Mouse (Mus musculus): ENCODE data around the gene Rhox10. TPM values are rescaled to one million over a fixed set of nuclear protein-coding genes. Genes with fewer than 3 reads are reported as not detected.
"Not testable (repeated sequence)": the region's sequence is repeated elsewhere in the genome, so short reads cannot be mapped to it uniquely, and the experiment has no call there.

Gene Rhox10
- polyA plus RNA-seq (2016; fragmentation: Nextera tagmentation; extraction: Ambion mirVana): not detected in 2 replicates

DNA sequence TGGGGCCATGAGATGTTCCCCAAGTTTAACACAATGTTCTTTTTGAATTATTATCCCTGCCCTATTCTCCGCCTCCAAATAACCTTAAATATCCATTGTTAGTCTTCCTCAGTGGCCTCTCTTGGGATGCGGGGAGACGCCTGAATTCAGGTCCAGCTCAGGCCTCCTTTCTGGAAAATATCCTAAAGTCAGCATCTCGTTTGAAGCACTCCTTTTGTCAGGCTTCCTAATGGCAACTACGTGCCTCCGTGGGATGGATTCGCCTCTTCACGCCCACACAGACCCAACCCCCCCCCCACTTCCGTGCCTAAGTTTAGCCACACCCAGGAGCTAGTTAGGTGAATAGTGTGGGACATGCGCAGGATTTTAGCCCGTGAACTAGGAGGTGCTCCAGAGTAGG, at the start of gene Rhox10:
Gene Rhox10, plus strand, starts transcription at position 301 of the 400 bp plus-strand sequence.
- no peak within 1 kb of the TSS for H3K4me3 ChIP-seq
- 90% methylated on average over 11 of the region's 11 CpGs for WGBS
- no peaks in the 10 kb centered on the region for H3K9me3 ChIP-seq (replicated peaks)
- no peaks in the 10 kb centered on the region for H3K27me3 ChIP-seq (ENCODE audit: low read depth, poor library complexity, severe bottlenecking)
- no peaks in the 10 kb centered on the region for H3K36me3 ChIP-seq
- DNase-seq (ENCODE audit: low spot score): no peak
- H3K4me1 ChIP-seq: no peaks in the 10 kb centered on the region
- no peak within 1 kb of the TSS for H3K27ac ChIP-seq

DNA sequence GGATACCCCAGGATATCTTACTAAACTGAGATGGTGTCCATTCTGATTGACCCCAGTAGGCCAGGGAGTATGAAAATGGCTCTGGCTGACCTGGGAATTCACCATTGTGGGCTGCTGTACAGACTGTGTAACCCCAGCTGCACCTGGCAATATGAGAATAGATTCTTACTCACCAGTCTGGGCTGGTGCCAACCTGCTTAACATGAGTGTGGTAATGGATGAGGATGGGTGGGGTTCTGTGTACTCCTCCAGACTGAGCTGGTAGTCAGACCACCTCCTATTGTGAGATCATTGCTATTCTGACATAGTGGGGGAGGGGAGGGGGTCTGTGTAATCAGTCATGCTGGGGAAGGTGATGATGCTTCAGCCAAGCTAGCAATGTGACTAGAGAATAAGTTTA, 47.7 kb upstream of the Rhox10 start, which contains the start of gene Btg1-ps1:
Gene Btg1-ps1, minus strand, starts transcription at position 219 of the 400 bp plus-strand sequence.
- not testable (repeated sequence) for DNase-seq (ENCODE audit: low spot score)

DNA sequence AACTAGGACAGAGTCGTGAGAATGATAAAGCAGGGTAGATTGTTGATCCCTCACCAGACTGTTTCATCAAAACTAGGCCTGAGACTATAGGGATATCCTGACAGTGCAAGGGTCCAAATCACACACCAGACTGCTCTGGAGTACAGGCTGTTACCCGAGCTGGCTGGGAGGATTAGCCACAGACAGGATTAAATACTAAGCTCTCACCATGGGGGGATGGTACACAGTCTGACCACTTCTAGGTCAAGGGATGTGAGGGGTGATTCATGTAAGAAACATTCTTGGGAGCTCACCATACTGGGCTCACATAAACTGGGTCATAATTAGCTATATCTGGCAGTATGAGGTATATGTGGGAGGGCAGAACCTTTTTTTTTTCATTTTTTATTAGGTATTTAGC, 32.4 kb upstream of the Rhox10 start:
- Histone ChIP-seq H3K4me1 (no peaks in the 10 kb centered on the region), H3K36me3 (no peaks in the 10 kb centered on the region), H3K9me3 (replicated peaks) (no peaks in the 10 kb centered on the region), H3K27me3 (ENCODE audit: low read depth, poor library complexity, severe bottlenecking) (no peaks in the 10 kb centered on the region), H3K4me3 (no peak overlapping the region), H3K27ac (no peak overlapping the region)
- 59% methylated on average over 2 of the region's 2 CpGs for WGBS
- DNase-seq (ENCODE audit: low spot score): no peak

More for the DNA sequence above, 47.7 kb upstream of the Rhox10 start, which contains the start of gene Btg1-ps1:
- H3K9me3 ChIP-seq (replicated peaks); H3K36me3 ChIP-seq; H3K27ac ChIP-seq; H3K27me3 ChIP-seq (ENCODE audit: low read depth, poor library complexity, severe bottlenecking); H3K4me3 ChIP-seq; H3K4me1 ChIP-seq: not testable (repeated sequence)

DNA sequence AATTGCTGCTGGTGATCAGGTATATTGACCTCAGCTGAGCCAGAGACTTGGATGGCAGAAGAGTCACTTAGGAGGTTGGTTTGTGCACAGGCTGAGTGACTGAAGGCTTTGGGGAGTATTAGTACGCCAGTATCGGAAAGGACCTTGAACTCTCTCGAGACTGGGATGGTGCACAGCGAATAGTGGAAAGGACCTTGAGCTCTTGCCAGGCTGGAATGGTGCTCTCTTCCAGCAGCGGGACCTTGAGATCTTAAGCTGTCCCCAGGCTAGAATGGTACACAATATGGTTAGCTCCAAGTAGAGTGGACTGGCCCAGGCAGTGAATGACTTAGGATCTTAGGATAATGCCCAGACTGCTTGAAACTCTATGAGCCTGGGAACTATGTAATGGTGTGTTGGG, 26.6 kb upstream of the Rhox10 start:
- Histone ChIP-seq H3K36me3 (no peaks in the 10 kb centered on the region), H3K27me3 (ENCODE audit: low read depth, poor library complexity, severe bottlenecking) (no peaks in the 10 kb centered on the region), H3K4me3 (no peak overlapping the region), H3K4me1 (no peaks in the 10 kb centered on the region), H3K9me3 (replicated peaks) (no peaks in the 10 kb centered on the region), H3K27ac (no peak overlapping the region)
- WGBS: 92% methylated on average over 5 of the region's 5 CpGs
- no peak for DNase-seq (ENCODE audit: low spot score)

DNA sequence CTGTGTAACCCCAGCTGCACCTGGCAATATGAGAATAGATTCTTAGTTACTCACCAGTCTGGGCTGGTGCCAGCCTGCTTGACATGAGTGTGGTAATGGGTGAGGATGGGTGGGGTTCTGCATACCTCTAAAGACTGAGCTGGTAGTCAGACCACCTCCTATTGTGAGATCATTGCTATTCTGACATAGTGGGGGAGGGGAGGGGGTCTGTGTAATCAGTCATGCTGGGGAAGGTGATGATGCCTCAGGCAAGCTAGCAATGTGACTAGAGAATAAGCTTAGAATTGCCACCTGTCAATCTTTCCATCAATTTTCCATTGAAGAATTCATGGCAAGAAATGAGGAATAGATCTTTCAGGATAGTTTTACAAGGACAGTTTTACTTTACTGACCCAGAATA, 23.3 kb upstream of the Rhox10 start, which contains the start of gene Btg1-ps2:
Gene Btg1-ps2, minus strand, starts transcription at position 101 of the 400 bp plus-strand sequence.
- not testable (repeated sequence) for DNase-seq (ENCODE audit: low spot score); H3K4me1 ChIP-seq; H3K27ac ChIP-seq; H3K27me3 ChIP-seq (ENCODE audit: low read depth, poor library complexity, severe bottlenecking); H3K4me3 ChIP-seq; H3K36me3 ChIP-seq; H3K9me3 ChIP-seq (replicated peaks)

DNA sequence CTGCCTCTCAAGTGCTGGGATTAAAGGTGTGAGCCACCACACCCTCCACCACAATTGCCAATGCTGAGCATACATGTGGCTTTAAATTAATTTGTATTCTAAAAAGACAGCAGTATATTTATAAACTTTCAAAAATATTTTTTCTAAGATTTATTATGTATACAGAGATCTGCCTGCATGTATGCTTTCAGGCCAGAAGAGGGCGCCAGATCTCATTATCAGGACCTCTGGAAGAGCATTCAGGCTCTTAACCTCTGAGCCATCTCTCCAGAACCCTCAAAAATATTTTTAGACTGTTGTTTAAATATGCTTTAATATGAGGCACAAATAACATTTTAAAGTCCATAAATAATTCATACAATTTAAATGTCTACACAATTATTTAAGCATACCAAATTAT, 4.7 kb upstream of the Rhox10 start:
- no peaks in the 10 kb centered on the region for H3K4me1 ChIP-seq
- no peaks in the 10 kb centered on the region for H3K9me3 ChIP-seq (replicated peaks)
- WGBS: 0% methylated on average over 1 of the region's 1 CpGs
- no peak overlapping the region for H3K27ac ChIP-seq
- DNase-seq (ENCODE audit: low spot score): no peak
- H3K36me3 ChIP-seq: no peaks in the 10 kb centered on the region
- H3K27me3 ChIP-seq (ENCODE audit: low read depth, poor library complexity, severe bottlenecking): no peaks in the 10 kb centered on the region
- H3K4me3 ChIP-seq: no peak overlapping the region

DNA sequence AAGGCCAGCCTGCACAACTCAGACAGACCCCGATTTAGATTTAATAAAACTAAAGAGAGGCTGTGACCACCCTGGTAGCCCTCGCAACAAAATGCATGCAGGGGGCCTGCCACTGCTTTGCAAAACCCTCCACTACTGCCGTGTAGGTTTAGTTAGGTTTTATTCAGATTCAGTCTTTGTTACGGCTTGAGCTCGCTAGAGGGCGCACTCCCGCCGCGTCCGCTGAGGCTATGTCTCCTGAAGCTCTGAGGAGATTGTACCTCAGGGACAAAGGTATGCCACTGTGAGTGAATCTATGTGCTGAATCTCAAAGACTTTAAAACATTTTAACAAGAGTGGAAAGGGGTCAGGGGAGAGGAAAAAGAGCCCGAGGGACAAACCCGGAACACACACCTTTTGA, 18.0 kb downstream of the Rhox10 start:
- Histone ChIP-seq H3K9me3 (replicated peaks) (no peaks in the 10 kb centered on the region), H3K4me3 (no peak overlapping the region), H3K27me3 (ENCODE audit: low read depth, poor library complexity, severe bottlenecking) (no peaks in the 10 kb centered on the region), H3K4me1 (no peaks in the 10 kb centered on the region), H3K36me3 (no peaks in the 10 kb centered on the region), H3K27ac (no peak overlapping the region)
- WGBS: 16% methylated on average over 12 of the region's 12 CpGs
- peak; percentile 56 for DNase-seq (ENCODE audit: low spot score)

DNA sequence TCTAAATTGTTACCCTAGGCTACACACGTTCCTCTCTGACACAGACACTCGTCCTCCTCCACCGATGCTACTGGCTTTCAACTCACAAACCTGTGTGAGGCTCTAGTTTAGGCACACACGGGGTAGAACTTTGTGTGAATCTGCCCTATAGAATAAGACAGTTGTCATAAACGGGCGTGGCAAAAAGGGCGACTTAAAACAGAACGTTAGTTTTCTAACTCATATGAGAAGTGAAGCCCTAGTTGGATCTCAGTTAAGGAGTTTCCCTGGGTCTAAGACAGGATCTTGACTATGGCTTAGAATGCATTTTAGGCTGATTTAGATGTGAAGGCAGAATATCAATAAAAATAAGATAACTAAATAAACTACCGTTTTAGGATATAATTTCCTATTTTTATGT, 18.8 kb downstream of the Rhox10 start, which contains the start of gene Rhox11:
Gene Rhox11, minus strand, starts transcription at position 101 of the 400 bp plus-strand sequence.
- H3K27ac ChIP-seq: no peak within 1 kb of the TSS
- H3K9me3 ChIP-seq (replicated peaks): no peaks in the 10 kb centered on the region
- no peaks in the 10 kb centered on the region for H3K27me3 ChIP-seq (ENCODE audit: low read depth, poor library complexity, severe bottlenecking)
- no peak for DNase-seq (ENCODE audit: low spot score)
- no peak within 1 kb of the TSS for H3K4me3 ChIP-seq
- 87% methylated on average over 9 of the region's 9 CpGs for WGBS
- no peaks in the 10 kb centered on the region for H3K36me3 ChIP-seq
- H3K4me1 ChIP-seq: no peaks in the 10 kb centered on the region

DNA sequence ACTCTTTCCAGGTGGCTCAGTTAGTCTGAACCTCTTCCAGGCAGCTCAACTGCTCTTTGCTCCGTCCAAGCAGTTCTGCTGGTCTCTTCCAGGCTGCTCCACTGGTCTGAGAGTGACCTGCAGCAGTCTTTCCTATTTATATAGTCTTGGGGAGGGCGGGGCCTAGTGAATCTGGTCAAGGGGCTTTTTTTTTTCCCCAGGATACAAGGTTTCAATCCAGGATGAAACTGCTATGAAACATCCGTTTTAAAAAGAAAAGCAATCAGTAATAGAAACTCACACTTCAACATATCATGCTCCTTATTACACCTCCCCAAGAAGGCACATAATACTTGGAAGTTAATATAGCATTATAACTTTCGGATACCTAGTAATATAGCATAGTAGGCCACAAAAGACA, 44.5 kb downstream of the Rhox10 start, which contains the start of gene Rhox12:
Gene Rhox12, minus strand, starts transcription at position 101 of the 400 bp plus-strand sequence.
- H3K4me3 ChIP-seq: no peak within 1 kb of the TSS
- no peaks in the 10 kb centered on the region for H3K9me3 ChIP-seq (replicated peaks)
- WGBS: 81% methylated on average over 4 of the region's 4 CpGs
- H3K27ac ChIP-seq: no peak within 1 kb of the TSS
- H3K27me3 ChIP-seq (ENCODE audit: low read depth, poor library complexity, severe bottlenecking): no peaks in the 10 kb centered on the region
- DNase-seq (ENCODE audit: low spot score): no peak
- no peaks in the 10 kb centered on the region for H3K36me3 ChIP-seq
- no peaks in the 10 kb centered on the region for H3K4me1 ChIP-seq

DNA sequence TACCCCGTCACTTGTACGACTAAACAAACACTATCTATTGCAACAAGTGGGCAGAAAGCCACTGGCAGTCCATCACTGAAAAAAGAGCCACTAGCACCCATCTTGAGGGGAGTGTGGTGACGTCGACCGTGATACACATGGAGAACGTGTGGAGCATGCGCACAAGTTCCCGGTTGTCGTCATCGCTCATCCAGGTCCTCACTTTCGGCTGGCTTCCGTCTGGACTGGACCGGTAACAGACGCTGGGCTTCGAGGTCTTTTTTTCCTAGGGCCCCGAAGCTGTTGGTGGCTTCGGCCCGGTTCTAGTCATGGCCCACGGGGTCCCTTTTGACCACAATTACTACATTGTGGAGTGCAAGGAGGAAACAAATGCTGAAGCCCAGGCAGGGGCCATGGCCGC, 54.7 kb downstream of the Rhox10 start, which contains the start of gene Rhox13:
Gene Rhox13, plus strand, starts transcription at position 238 of the 400 bp plus-strand sequence.
- Histone ChIP-seq H3K4me1 (no peaks in the 10 kb centered on the region), H3K27ac (no peak within 1 kb of the TSS), H3K27me3 (ENCODE audit: low read depth, poor library complexity, severe bottlenecking) (no peaks in the 10 kb centered on the region), H3K4me3 (no peak within 1 kb of the TSS), H3K36me3 (no peaks in the 10 kb centered on the region), H3K9me3 (replicated peaks) (peaks cover 6% of the 10 kb centered on the region; the same call in 1 of the 2 replicates)
- 94% methylated on average over 20 of the region's 20 CpGs for WGBS
- DNase-seq (ENCODE audit: low spot score): no peak

Other genes starting within 250 kb of the Rhox10 start
- not detected in 2 replicates for gene Rhox6, start 239.6 kb upstream of the Rhox10 start, polyA plus RNA-seq (2016; fragmentation: Nextera tagmentation; extraction: Ambion mirVana)
- not detected in 2 replicates for gene Rhox7a, start 234.8 kb upstream of the Rhox10 start, polyA plus RNA-seq (2016; fragmentation: Nextera tagmentation; extraction: Ambion mirVana)
- gene Rhox8, start 187.5 kb upstream of the Rhox10 start, polyA plus RNA-seq (2016; fragmentation: Nextera tagmentation; extraction: Ambion mirVana): not detected in 2 replicates
- gene Rhox7b, start 169.2 kb upstream of the Rhox10 start, polyA plus RNA-seq (2016; fragmentation: Nextera tagmentation; extraction: Ambion mirVana): not detected in 2 replicates
- gene Rhox9, start 164.7 kb upstream of the Rhox10 start, polyA plus RNA-seq (2016; fragmentation: Nextera tagmentation; extraction: Ambion mirVana): not detected in 2 replicates
- gene Btg1-ps1, start 47.7 kb upstream of the Rhox10 start, polyA plus RNA-seq (2016; fragmentation: Nextera tagmentation; extraction: Ambion mirVana): not detected in 2 replicates
- gene Btg1-ps2, start 23.4 kb upstream of the Rhox10 start, polyA plus RNA-seq (2016; fragmentation: Nextera tagmentation; extraction: Ambion mirVana): not detected in 2 replicates
- gene Rhox11, start 18.7 kb downstream of the Rhox10 start, polyA plus RNA-seq (2016; fragmentation: Nextera tagmentation; extraction: Ambion mirVana): not detected in 2 replicates
- gene Rhox12, start 44.4 kb downstream of the Rhox10 start, polyA plus RNA-seq (2016; fragmentation: Nextera tagmentation; extraction: Ambion mirVana): not detected in 2 replicates
- not detected in 2 replicates for gene Rhox13, start 54.7 kb downstream of the Rhox10 start, polyA plus RNA-seq (2016; fragmentation: Nextera tagmentation; extraction: Ambion mirVana)
- 3.3 and 3.4 TPM in 2 replicates for gene Zbtb33, start 123.3 kb downstream of the Rhox10 start, polyA plus RNA-seq (2016; fragmentation: Nextera tagmentation; extraction: Ambion mirVana)
- gene Tmem255a, start 186.0 kb downstream of the Rhox10 start, polyA plus RNA-seq (2016; fragmentation: Nextera tagmentation; extraction: Ambion mirVana): 25.7 and 28.0 TPM in 2 replicates
- gene Atp1b4, start 249.7 kb downstream of the Rhox10 start, polyA plus RNA-seq (2016; fragmentation: Nextera tagmentation; extraction: Ambion mirVana): not detected in 2 replicates

All from limb, embryonic 10.5 days (tissue).